Comparison of ENCODE assay signal across 1 mouse cellular context in the genomic region with DNA sequence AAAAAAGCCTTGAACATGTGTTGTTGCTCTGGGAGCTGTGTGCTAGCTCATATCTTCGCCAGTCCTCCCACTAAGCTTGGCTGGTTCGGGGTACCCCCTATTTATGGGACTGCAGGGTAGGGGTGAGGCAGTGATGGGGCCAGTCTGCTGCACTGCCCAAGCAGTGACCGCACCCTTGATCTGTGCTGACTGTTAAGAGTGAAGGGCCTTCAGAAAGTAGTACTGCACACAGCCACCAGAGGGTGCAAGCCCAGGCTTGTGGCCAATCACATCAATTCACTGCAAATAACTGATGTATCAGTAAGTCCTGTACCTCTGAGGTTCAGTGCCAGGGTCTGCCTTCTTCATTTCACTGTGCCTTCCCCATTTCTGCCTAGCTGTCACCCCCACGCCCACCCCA.
TF ChIP-seq lines count a peak whose summit lies in the region.

No protein-coding gene starts in this region.

TF ChIP-seq in MEL, 35 proteins besides CTCF, POLR2A, EP300 and RAD21 (continued from another document):
- TF ChIP-seq MEF2A (IDR thresholded peaks at IDR 0.05; ENCODE audit: extremely low read depth, insufficient replicate concordance, low read depth, low read length, poor library complexity, severe bottlenecking) (no peak), JUND (IDR thresholded peaks at IDR 0.05; ENCODE audit: low read depth, low read length) (no peak), RCOR1 (IDR thresholded peaks at IDR 0.05; ENCODE audit: low read depth, low read length) (peak; percentile 57), POLR2AphosphoS5 (IDR thresholded peaks at IDR 0.05; ENCODE audit: borderline replicate concordance, low read depth, low read length) (no peak; the same call in 1 of the 2 replicates), ZKSCAN1 (IDR thresholded peaks at IDR 0.05; ENCODE audit: low read depth, low read length) (no peak), MXI1 (IDR thresholded peaks at IDR 0.05; ENCODE audit: low read depth, low read length) (no peak), GATA1 (IDR thresholded peaks at IDR 0.05; ENCODE audit: low read depth, low read length) (no peak), TCF12 (IDR thresholded peaks at IDR 0.05; ENCODE audit: low read depth, low read length) (no peak), SIN3A (IDR thresholded peaks at IDR 0.05; ENCODE audit: low read length) (no peak), NRF1 (IDR thresholded peaks at IDR 0.05; ENCODE audit: insufficient read depth, low read depth, low read length, poor library complexity, severe bottlenecking) (no peak), HCFC1 (IDR thresholded peaks at IDR 0.05; ENCODE audit: low read depth, low read length) (no peak), MAX (IDR thresholded peaks at IDR 0.05; ENCODE audit: low read length) (no peak), ZC3H11A (IDR thresholded peaks at IDR 0.05; ENCODE audit: low read depth, low read length) (peak; percentile 52), TAL1 (IDR thresholded peaks at IDR 0.05; ENCODE audit: low read length) (no peak), USF1 (IDR thresholded peaks at IDR 0.05; ENCODE audit: low read depth, low read length) (peak; percentile 19; the same call in 1 of the 2 replicates), MAZ (IDR thresholded peaks at IDR 0.05; ENCODE audit: low read depth, low read length) (no peak)
